Mouse (Mus musculus) myocyte (in vitro differentiated cells): ENCODE data around the gene Rgs9bp. TPM values are rescaled to one million over a fixed set of nuclear protein-coding genes. Genes with fewer than 3 reads are reported as not detected.

Source experiments
- H3K27me3 ChIP-seq: one replicate; pipeline ENCODE4 v1.6.1; 2011; ENCODE audit not compliant: control insufficient read depth, insufficient read depth, insufficient read length
- H3K36me3 ChIP-seq: one replicate; pipeline ENCODE4 v1.6.1; 2011; ENCODE audit not compliant: control insufficient read depth, insufficient read depth
- H3K4me2 ChIP-seq: one replicate; pipeline ENCODE4 v1.6.1; 2011; ENCODE audit warnings: low read depth, control low read depth
- H3K4me3 ChIP-seq: one replicate; pipeline ENCODE4 v1.5.1; 2011; ENCODE audit warnings: mild to moderate bottlenecking, control low read depth, moderate library complexity
- H3K79me2 ChIP-seq: one replicate; pipeline ENCODE4 v1.6.1; 2011; ENCODE audit not compliant: control insufficient read depth, insufficient read depth
- H3ac ChIP-seq: one replicate; pipeline ENCODE4 v1.6.1; 2011; ENCODE audit not compliant: control insufficient read depth, insufficient read length
- CEBPB ChIP-seq: IDR thresholded peaks from 2 replicates; pipeline ENCODE4 v1.6.1; 2011; ENCODE audit warnings: mild to moderate bottlenecking, moderate library complexity; ENCODE audit not compliant: poor library complexity, insufficient read depth, severe bottlenecking
- E2F4 ChIP-seq: IDR thresholded peaks from one replicate; pipeline ENCODE4 v1.6.1; 2011; ENCODE audit warnings: mild to moderate bottlenecking, control low read depth, moderate library complexity; ENCODE audit not compliant: insufficient read depth
- MAX ChIP-seq: IDR thresholded peaks from one replicate; pipeline ENCODE4 v1.6.1; 2011; ENCODE audit warnings: low read depth, mild to moderate bottlenecking, control low read depth
- MYOD1 ChIP-seq, 3 experiments: IDR thresholded peaks; one replicate each; pipeline ENCODE4 v1.6.1; 2011; ENCODE audit warnings: control low read depth in 2 of 3, low read depth in 2 of 3, mild to moderate bottlenecking in 2 of 3, moderate library complexity in 1 of 3; ENCODE audit not compliant: insufficient read length in 2 of 3, control insufficient read depth in 1 of 3
- MYOG ChIP-seq, 3 experiments: IDR thresholded peaks; one replicate each; pipeline ENCODE4 v1.6.1; 2011; ENCODE audit warnings: control low read depth in 2 of 3, low read depth in 2 of 3, mild to moderate bottlenecking in 2 of 3; ENCODE audit not compliant: insufficient read length in 2 of 3, control insufficient read depth in 1 of 3, insufficient read depth in 1 of 3
- POLR2A ChIP-seq: IDR thresholded peaks from one replicate; pipeline ENCODE4 v1.6.1; 2011; ENCODE audit warnings: low read depth, mild to moderate bottlenecking, control low read depth, moderate library complexity; ENCODE audit not compliant: insufficient read length
- POLR2AphosphoS2 ChIP-seq: IDR thresholded peaks from one replicate; pipeline ENCODE4 v1.6.1; 2011; ENCODE audit warnings: low read depth, control low read depth; ENCODE audit not compliant: insufficient read length
- REST ChIP-seq: IDR thresholded peaks from one replicate; pipeline ENCODE4 v1.6.1; 2011; ENCODE audit warnings: mild to moderate bottlenecking, control low read depth, moderate library complexity; ENCODE audit not compliant: insufficient read depth, insufficient read length
- SRF ChIP-seq: IDR thresholded peaks from one replicate; pipeline ENCODE4 v1.6.1; 2011; ENCODE audit warnings: low read depth; ENCODE audit not compliant: control insufficient read depth, insufficient read length
- TCF12 ChIP-seq: IDR thresholded peaks from one replicate; pipeline ENCODE4 v1.6.1; 2011; ENCODE audit warnings: mild to moderate bottlenecking, control low read depth; ENCODE audit not compliant: poor library complexity, insufficient read depth, severe bottlenecking
- TCF3 ChIP-seq: IDR thresholded peaks from one replicate; pipeline ENCODE4 v1.6.1; 2011; ENCODE audit warnings: low read depth, control low read depth; ENCODE audit not compliant: insufficient read length
- USF1 ChIP-seq: IDR thresholded peaks from one replicate; pipeline ENCODE4 v1.6.1; 2011; ENCODE audit warnings: low read depth, mild to moderate bottlenecking, control low read depth, moderate library complexity
- polyA plus RNA-seq: library from polyadenylated mRNA; unstranded; fragments of >200 nt; fragmentation: generic; extraction: Trizol; gene quantifications from one replicate; pipeline ENCODE4 v1.2.1, GENCODE M21; 2012; ENCODE audit warnings: missing spikeins

Gene Rgs9bp
- polyA plus RNA-seq: not detected

DNA sequence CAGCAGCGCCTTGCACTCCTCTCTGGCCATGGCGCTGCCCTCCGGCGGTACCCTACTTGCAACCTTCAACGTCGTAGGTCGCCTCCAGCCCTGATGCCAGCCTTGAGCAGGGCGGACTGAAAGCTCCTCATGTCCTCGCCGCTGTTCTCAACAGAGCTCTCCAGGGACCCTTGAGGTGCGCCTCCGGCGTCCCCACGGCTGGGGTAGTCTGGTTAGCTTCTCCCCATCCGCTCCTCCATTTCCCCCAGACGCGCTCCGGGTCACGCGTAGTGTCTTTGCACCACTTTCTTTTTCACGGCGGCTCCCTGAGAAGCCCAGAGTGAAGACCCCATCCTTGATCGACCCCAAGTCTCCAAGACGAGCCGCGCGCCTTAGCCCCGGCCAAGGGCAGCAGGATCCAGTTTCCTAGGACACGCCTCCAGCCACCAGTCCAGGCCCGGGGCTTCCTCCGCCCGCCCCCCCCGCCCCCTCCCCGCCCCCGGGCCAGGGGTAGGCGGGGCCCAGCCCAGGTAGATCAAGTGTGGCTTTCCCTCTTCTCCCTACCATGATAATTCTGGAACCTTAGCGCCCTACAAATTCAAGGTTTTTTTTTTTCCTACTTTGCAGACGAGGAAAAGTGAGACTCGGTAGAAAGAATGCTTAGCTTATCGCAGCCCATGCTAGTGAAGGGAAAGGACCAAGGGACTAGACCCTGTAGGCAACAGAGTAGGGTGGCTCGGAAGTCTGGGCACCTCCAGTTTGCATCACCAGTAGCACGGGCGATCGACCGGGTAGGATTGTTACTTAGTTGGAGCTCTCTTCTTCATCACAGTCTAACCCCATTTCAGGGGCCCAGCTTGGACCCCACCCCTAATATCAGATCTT, at the start of gene Rgs9bp:
Gene Rgs9bp (minus strand): TSS at position 392 of the 864 bp plus-strand sequence.
- TF ChIP-seq SRF: no peak
- no peak for TF ChIP-seq USF1
- TF ChIP-seq MAX: no peak
- TF ChIP-seq E2F4: no peak
- TF ChIP-seq POLR2A: no peak
- TF ChIP-seq REST: no peak
- TF ChIP-seq TCF12: no peak
- no peak for TF ChIP-seq MYOD1 (IDR thresholded peaks at IDR 0.05; ENCODE audit: control insufficient read depth in 1 of 3, insufficient read length in 2 of 3, low read depth in 2 of 3)
- Histone ChIP-seq H3K4me2 (peak within 1 kb of the TSS; percentile 99), H3K4me3 (peak within 1 kb of the TSS; percentile 74), H3K27me3 (peaks cover 22% of the 10 kb centered on the region), H3ac (peak within 1 kb of the TSS; percentile 27), H3K79me2 (no peaks in the 10 kb centered on the region), H3K36me3 (no peaks in the 10 kb centered on the region)

DNA sequence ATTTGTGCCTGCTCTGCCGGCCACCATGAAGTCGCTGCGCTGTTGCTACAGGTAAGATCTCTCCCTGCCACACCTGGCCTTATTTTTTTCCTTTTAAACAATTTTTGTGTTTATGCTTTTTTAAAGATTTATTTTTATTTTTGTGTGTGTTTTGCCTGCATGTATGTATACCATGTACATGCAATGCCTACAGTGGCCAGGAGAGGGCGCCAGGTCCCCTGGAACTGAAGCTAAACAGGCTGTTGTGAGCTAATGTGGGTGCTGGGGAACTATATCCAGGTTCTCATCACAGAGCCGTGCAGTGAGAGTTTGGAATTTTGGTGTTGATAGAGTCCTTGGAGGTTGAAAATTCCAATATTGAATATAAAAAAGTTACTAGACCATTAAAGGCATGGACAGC, 43.1 kb upstream of the Rgs9bp start:
- no peak overlapping the region for H3K4me2 ChIP-seq
- H3K27me3 ChIP-seq: no peaks in the 10 kb centered on the region
- no peaks in the 10 kb centered on the region for H3K79me2 ChIP-seq
- no peak overlapping the region for H3ac ChIP-seq
- no peak for TF ChIP-seq POLR2A
- no peak overlapping the region for H3K4me3 ChIP-seq
- H3K36me3 ChIP-seq: peaks cover 3% of the 10 kb centered on the region

GRCm38 (mm10) chr7:35627371-35627770, 42.0 kb upstream of the Rgs9bp start:
- Histone ChIP-seq H3K79me2 (no peaks in the 10 kb centered on the region), H3K27me3 (no peaks in the 10 kb centered on the region), H3K36me3 (peaks cover 3% of the 10 kb centered on the region), H3K4me2 (no peak overlapping the region), H3K4me3 (no peak overlapping the region), H3ac (no peak overlapping the region)
- no peak for TF ChIP-seq POLR2A
- no peak for TF ChIP-seq MYOD1 (IDR thresholded peaks at IDR 0.05; ENCODE audit: control insufficient read depth in 1 of 3, insufficient read length in 2 of 3, low read depth in 2 of 3)
- TF ChIP-seq REST: no peak
- TF ChIP-seq USF1: no peak
- TF ChIP-seq E2F4: no peak
- no peak for TF ChIP-seq POLR2AphosphoS2
- no peak for TF ChIP-seq CEBPB
- no peak for TF ChIP-seq MYOG (IDR thresholded peaks at IDR 0.05; ENCODE audit: control insufficient read depth in 1 of 3, insufficient read depth in 1 of 3, insufficient read length in 2 of 3, low read depth in 2 of 3)
- TF ChIP-seq TCF12: no peak
- TF ChIP-seq TCF3: no peak
- no peak for TF ChIP-seq SRF
- TF ChIP-seq MAX: no peak

DNA sequence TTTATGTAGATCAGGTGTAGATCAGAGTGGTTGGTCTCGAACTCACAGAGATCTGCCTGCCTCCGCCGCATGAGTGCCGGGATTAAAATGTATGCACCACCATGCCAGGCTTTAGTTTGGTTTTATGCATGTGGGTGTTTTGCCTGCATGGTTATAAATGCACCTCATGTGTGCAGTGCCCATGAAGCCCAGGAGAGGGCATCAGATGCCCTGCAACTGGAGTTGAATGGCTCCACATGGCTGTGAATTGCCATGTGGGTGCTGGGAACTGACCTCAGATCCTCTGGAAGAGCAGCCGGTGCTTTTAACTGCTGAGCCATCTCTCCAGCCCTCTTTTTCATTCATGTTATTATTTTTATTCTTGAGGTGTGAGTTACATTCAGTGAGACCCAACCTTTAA, 40.7 kb upstream of the Rgs9bp start:
- no peak overlapping the region for H3K4me2 ChIP-seq
- H3K27me3 ChIP-seq: no peaks in the 10 kb centered on the region
- no peak overlapping the region for H3ac ChIP-seq
- H3K79me2 ChIP-seq: no peaks in the 10 kb centered on the region
- H3K4me3 ChIP-seq: no peak overlapping the region
- TF ChIP-seq POLR2AphosphoS2 (no peak), SRF (no peak)
- H3K36me3 ChIP-seq: peaks cover 3% of the 10 kb centered on the region

DNA sequence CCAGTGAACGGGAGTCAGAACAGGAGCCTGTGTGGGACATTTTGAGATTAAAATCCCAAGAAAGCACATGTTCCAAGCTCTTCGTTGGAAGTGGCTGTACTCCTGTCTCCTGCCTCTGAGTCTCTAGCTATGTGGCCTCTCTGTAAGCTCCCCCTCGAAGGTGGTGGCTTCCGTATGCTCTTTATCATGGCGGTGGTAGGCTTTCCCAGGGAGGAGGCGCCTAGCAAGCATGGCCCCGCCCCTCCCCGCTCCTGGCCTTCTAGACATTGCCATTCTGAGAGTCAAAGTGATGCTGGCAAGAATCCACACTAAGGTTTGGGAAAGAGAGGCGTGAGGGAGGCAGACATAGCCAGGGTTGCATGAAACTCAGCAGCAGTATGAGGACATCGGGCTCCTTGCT, 37.2 kb upstream of the Rgs9bp start:
- Histone ChIP-seq H3K4me3 (no peak overlapping the region), H3K36me3 (peaks cover 3% of the 10 kb centered on the region), H3ac (no peak overlapping the region), H3K79me2 (no peaks in the 10 kb centered on the region), H3K27me3 (no peaks in the 10 kb centered on the region), H3K4me2 (no peak overlapping the region)
- no peak for TF ChIP-seq TCF12
- no peak for TF ChIP-seq POLR2AphosphoS2
- TF ChIP-seq CEBPB: no peak
- TF ChIP-seq MYOG (IDR thresholded peaks at IDR 0.05; ENCODE audit: control insufficient read depth in 1 of 3, insufficient read depth in 1 of 3, insufficient read length in 2 of 3, low read depth in 2 of 3): no peak
- no peak for TF ChIP-seq TCF3
- TF ChIP-seq SRF: no peak
- no peak for TF ChIP-seq REST
- no peak for TF ChIP-seq E2F4
- TF ChIP-seq POLR2A: no peak
- no peak for TF ChIP-seq MYOD1 (IDR thresholded peaks at IDR 0.05; ENCODE audit: control insufficient read depth in 1 of 3, insufficient read length in 2 of 3, low read depth in 2 of 3)
- no peak for TF ChIP-seq MAX
- no peak for TF ChIP-seq USF1
